Mouse (Mus musculus) cortical plate, adult 2 months (tissue): ENCODE measurements around the gene Smarcc1. TPM values are rescaled to one million over a fixed set of nuclear protein-coding genes. Genes with fewer than 3 reads are reported as not detected.

Experiments used
- H3K27ac ChIP-seq: fragments of 200-500 bp; 2 replicates; pipeline ENCODE4 v1.5.1; 2012; ENCODE audit warnings: low read length, control low read depth, inconsistent platforms; ENCODE audit not compliant: insufficient read depth
- H3K4me1 ChIP-seq: fragments of 200-500 bp; 2 replicates; pipeline ENCODE4 v1.6.1; 2011; ENCODE audit warnings: low read length; ENCODE audit not compliant: control insufficient read depth, insufficient read depth
- H3K4me3 ChIP-seq: fragments of 200-500 bp; 2 replicates; pipeline ENCODE4 v1.5.1; 2011; ENCODE audit warnings: mild to moderate bottlenecking, low read length, control low read depth; ENCODE audit not compliant: insufficient read depth
- CTCF ChIP-seq: fragments of 200-500 bp; IDR thresholded peaks from 2 replicates; pipeline ENCODE4 v1.5.1; 2011; ENCODE audit warnings: mild to moderate bottlenecking, control low read depth, low read length; ENCODE audit not compliant: insufficient read depth; ENCODE audit errors: extremely low read depth
- POLR2A ChIP-seq: fragments of 200-500 bp; IDR thresholded peaks from 2 replicates; pipeline ENCODE4 v1.6.1; 2011; ENCODE audit warnings: mild to moderate bottlenecking, low read length, control low read depth; ENCODE audit not compliant: insufficient read depth; ENCODE audit errors: extremely low read depth
- polyA plus RNA-seq: library from polyadenylated mRNA; depleted of rRNA; stranded (reverse); fragments of >200 nt; gene quantifications from 2 replicates; pipeline ENCODE4 v1.2.3, GENCODE M21; 2012; rRNA removed

Smarcc1 gene
- polyA plus RNA-seq, 1 experiment = 30.7 TPM

DNA sequence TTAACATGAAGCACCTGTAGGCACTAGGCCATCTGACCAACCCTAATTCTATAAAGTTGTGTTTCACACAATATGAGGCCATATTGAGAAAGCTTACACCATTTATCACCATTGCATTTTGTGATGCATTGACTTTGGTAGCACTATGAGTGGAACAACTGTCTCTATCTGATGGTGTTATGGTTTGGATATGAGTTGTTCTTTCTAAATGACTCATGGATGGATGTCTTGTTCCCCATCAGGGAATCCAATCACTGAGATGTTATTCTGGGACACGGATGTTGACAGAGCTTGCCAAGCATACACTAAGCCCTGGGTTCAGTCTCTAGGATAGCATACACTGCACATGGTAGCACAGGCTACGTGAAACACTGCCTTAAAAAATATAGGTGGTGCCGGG, 154.8 kb downstream of the Smarcc1 start:
- Histone ChIP-seq H3K27ac (no peak overlapping the region), H3K4me1 (no peaks in the 10 kb centered on the region; the same call in 1 of the 2 replicates), H3K4me3 (no peak overlapping the region)
- TF ChIP-seq CTCF (no peak), POLR2A (no peak)

GRCm38 (mm10) chr9:110273507-110273906, 156.0 kb downstream of the Smarcc1 start:
- TF ChIP-seq POLR2A = no peak
- no peak for TF ChIP-seq CTCF

DNA sequence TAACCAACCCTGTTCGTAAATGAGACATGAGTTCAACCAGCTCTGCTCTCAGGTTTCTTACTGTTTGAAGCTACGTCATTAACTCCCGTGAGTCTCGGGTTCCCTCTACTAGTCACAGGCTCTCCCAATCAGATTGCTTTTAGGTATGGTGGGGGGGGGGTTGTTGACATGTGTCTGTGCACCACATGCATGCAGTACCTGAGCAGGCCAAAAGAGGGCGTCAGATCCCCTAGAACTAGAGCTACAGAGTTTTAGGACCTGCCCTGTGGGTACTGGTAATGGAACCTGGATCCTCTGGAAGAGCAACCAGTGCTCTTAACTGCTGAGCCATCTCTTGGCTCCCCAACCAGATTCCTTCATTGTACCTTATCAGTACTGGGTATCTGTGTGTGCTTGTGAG, 158.4 kb downstream of the Smarcc1 start:
- no peak for TF ChIP-seq POLR2A
- 0 out of 2 replicates have a peak, but pooled peaks have one; percentile 11 for TF ChIP-seq CTCF
- no peak overlapping the region for H3K27ac ChIP-seq

More at GRCm38 (mm10) chr9:110273507-110273906, 156.0 kb downstream of the Smarcc1 start:
- Histone ChIP-seq H3K27ac (no peak overlapping the region), H3K4me1 (no peaks in the 10 kb centered on the region), H3K4me3 (no peak overlapping the region)

GRCm38 (mm10) chr9:110277431-110277881, 159.9 kb downstream of the Smarcc1 start:
- Histone ChIP-seq H3K4me3 (no peak overlapping the region), H3K4me1 (no peaks in the 10 kb centered on the region), H3K27ac (no peak overlapping the region)
- TF ChIP-seq CTCF (no peak), POLR2A (no peak)

More for the DNA sequence above, 158.4 kb downstream of the Smarcc1 start:
- H3K4me1 ChIP-seq = no peaks in the 10 kb centered on the region
- no peak overlapping the region for H3K4me3 ChIP-seq

DNA sequence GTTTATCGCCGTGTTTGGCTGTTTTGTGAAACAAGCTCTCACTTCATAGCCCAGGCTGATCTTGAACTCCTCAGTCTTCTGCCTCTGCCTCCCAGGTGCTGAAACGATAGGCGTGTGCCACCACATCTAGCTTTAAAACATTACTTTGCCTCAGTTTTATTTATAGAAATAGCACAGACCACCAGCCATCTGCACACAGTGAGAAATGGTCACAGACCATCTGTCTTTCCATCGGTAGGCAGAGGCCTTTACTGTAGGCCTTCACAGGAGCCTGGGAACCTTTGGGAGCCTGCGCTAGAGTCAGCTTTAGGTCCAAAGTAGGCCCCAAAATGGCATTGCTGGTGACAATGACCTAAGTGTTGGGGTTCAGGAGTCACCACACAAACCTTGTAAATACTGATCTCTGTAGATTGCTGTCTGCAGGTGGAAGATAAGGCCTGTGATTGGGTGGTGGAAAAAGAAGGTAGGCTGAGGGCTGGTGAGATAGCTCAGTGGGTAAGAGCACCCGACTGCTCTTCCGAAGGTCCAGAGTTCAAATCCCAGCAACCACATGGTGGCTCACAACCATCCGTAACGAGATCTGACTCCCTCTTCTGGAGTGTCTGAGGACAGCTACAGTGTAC, 166.7 kb downstream of the Smarcc1 start:
- Histone ChIP-seq H3K27ac (no peak overlapping the region), H3K4me1 (no peaks in the 10 kb centered on the region), H3K4me3 (no peak overlapping the region)
- TF ChIP-seq CTCF (no peak), POLR2A (no peak)

DNA sequence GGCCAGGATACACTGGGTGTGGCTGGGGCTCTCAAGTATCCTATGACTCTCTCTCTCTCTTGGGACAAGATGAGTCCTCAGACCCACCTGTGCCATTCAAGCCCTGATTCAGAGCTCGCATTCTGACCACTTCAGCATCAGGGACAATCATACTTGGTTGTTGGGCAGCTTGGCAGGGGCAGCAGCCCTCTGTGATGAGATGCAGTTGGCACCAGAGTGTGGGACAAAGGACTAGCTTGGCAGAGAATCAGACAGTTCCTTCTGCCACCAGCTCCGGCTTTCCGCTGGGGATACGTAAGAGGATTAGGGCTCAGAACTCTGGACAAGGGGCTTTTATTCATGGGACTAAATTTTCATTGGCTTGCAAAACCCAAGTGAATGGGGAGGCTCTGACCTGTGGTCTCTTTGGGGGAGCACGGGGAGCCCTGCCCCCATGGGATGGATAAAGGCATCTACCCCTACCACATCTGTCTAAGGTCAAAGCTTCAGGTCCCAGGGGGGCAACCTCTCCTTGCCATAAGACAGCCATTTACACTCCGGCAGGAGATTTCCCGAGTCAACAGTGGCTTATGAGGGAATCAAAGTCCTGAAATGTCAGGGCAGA, 169.9 kb downstream of the Smarcc1 start:
- Histone ChIP-seq H3K4me1 (no peaks in the 10 kb centered on the region), H3K4me3 (no peak overlapping the region), H3K27ac (peak overlapping the region; percentile 48; the same call in 1 of the 2 replicates)
- no peak for TF ChIP-seq CTCF
- no peak for TF ChIP-seq POLR2A

Other genes with a start within 250 kb of the Smarcc1 start
- 3.0 and 3.7 TPM in 2 replicates for gene Cdc25a, start 242.1 kb upstream of the Smarcc1 start, polyA plus RNA-seq
- 337 and 346 TPM in 2 replicates for gene Map4, start 186.2 kb upstream of the Smarcc1 start, polyA plus RNA-seq
- gene Dhx30, start 122 bp downstream of the Smarcc1 start, polyA plus RNA-seq = 144 and 166 TPM in 2 replicates
- 382 and 388 TPM in 2 replicates for gene Cspg5, start 126.1 kb downstream of the Smarcc1 start, polyA plus RNA-seq
- 18.4 and 20.0 TPM in 2 replicates for gene Elp6, start 187.5 kb downstream of the Smarcc1 start, polyA plus RNA-seq
- gene Scap, start 215.6 kb downstream of the Smarcc1 start, polyA plus RNA-seq = 41.7 and 44.6 TPM in 2 replicates